8 mouse cellular contexts compared by ENCODE assay signal in genomic region chr13:114818513-114818912, GRCm38 (mm10). TPM values are rescaled to one million over a fixed set of nuclear protein-coding genes. Genes with fewer than 3 reads are reported as not detected.
DNase-seq lines count a peak whose midpoint lies in the region; ATAC-seq lines count a peak whose summit lies in the region.

No protein-coding gene starts in this region.

- peak overlapping the region; percentile 82 for H3K9ac ChIP-seq in hindbrain, embryonic 13.5 days
- peak overlapping the region; percentile 68 for H3K9ac ChIP-seq in liver, embryonic 15.5 days
- H3K9ac ChIP-seq in stomach, embryonic 15.5 days = peak overlapping the region; percentile 72; the same call in 1 of the 2 replicates

- peaks cover 17% of the 10 kb centered on the region for H3K36me3 ChIP-seq in hindbrain, embryonic 13.5 days
- peaks cover 7% of the 10 kb centered on the region; the same call in 1 of the 2 replicates for H3K36me3 ChIP-seq in liver, embryonic 15.5 days (replicated peaks)
- no peaks in the 10 kb centered on the region; the same call in 1 of the 2 replicates for H3K36me3 ChIP-seq in stomach, embryonic 15.5 days

- peak; percentile 40 for ATAC-seq in CD4-positive, CD25-positive, alpha-beta regulatory T cell, adult 4 months
- peak; percentile 82 for ATAC-seq in hindbrain, embryonic 13.5 days (ENCODE audit: low FRiP score)
- ATAC-seq in liver, embryonic 15.5 days (ENCODE audit: insufficient read depth) = peak; percentile 72
- ATAC-seq in stomach, embryonic 15.5 days (ENCODE audit: insufficient read depth, low FRiP score, low read depth) = peak; percentile 83

- peak overlapping the region; percentile 87 for H3K4me2 ChIP-seq in hindbrain, embryonic 13.5 days
- H3K4me2 ChIP-seq in liver, embryonic 15.5 days = peak overlapping the region; percentile 96
- peak overlapping the region; percentile 74 for H3K4me2 ChIP-seq in stomach, embryonic 15.5 days

- intact Hi-C loops in gastrocnemius, postnatal 14 days (cut with DNase I; ENCODE audit: low total_unique reads) = no loop called here

- WGBS in hindbrain, embryonic 13.5 days = 28% methylated on average over 9 of the region's 9 CpGs
- WGBS in liver, embryonic 15.5 days (ENCODE audit: insufficient replicate concordance) = 25% methylated on average over 9 of the region's 9 CpGs
- 17% methylated on average over 9 of the region's 9 CpGs for WGBS in stomach, embryonic 15.5 days

- no peaks in the 10 kb centered on the region for H3K27me3 ChIP-seq in hindbrain, embryonic 13.5 days
- no peaks in the 10 kb centered on the region for H3K27me3 ChIP-seq in liver, embryonic 15.5 days
- no peaks in the 10 kb centered on the region for H3K27me3 ChIP-seq in stomach, embryonic 15.5 days (replicated peaks)

- H3K9me3 ChIP-seq in hindbrain, embryonic 13.5 days = no peaks in the 10 kb centered on the region
- no peaks in the 10 kb centered on the region for H3K9me3 ChIP-seq in liver, embryonic 15.5 days (replicated peaks)
- H3K9me3 ChIP-seq in stomach, embryonic 15.5 days = no peaks in the 10 kb centered on the region

- H3K27ac ChIP-seq in hindbrain, embryonic 13.5 days = no peak overlapping the region
- H3K27ac ChIP-seq in liver, embryonic 15.5 days (replicated peaks) = peak overlapping the region; percentile 81
- peak overlapping the region; percentile 52; the same call in 1 of the 2 replicates for H3K27ac ChIP-seq in stomach, embryonic 15.5 days

- H3K4me3 ChIP-seq in hindbrain, embryonic 13.5 days = peak overlapping the region; percentile 72
- H3K4me3 ChIP-seq in liver, embryonic 15.5 days (replicated peaks) = peak overlapping the region; percentile 77
- H3K4me3 ChIP-seq in stomach, embryonic 15.5 days (replicated peaks) = peak overlapping the region; percentile 79

- DNase-seq in gastrocnemius, adult 18-20 months (ENCODE audit: low spot score) = peak; percentile 46
- DNase-seq in gastrocnemius, postnatal 14 days = no peak
- DNase-seq in embryo, embryonic 11 days = peak; percentile 22
- no peak for DNase-seq in left cerebral cortex, adult 11 months (ENCODE audit: low spot score)

- peaks cover 12% of the 10 kb centered on the region for H3K4me1 ChIP-seq in hindbrain, embryonic 13.5 days (replicated peaks)
- peaks cover 22% of the 10 kb centered on the region for H3K4me1 ChIP-seq in liver, embryonic 15.5 days (replicated peaks)
- peaks cover 5% of the 10 kb centered on the region for H3K4me1 ChIP-seq in stomach, embryonic 15.5 days

RNA-seq across cellular contexts. Expression of gene Mocs2, which starts 0.5 kb away (rescaled TPM):
- 10 to 100 TPM; 40.3 to 49.3 TPM for total RNA-seq in gastrocnemius, adult 18-20 months (2021)
- 10 to 100 TPM; 42.9 to 45.2 TPM for total RNA-seq in gastrocnemius, postnatal 14 days (2021)
- polyA plus RNA-seq in CD4-positive, CD25-positive, alpha-beta regulatory T cell, adult 4 months (2017; shearing (Covaris generic)) = 10 to 100 TPM; 47.6 to 51.0 TPM
- 108 and 115 TPM in 2 replicates for polyA plus RNA-seq in hindbrain, embryonic 13.5 days (2015; fragmentation: Nextera tagmentation; extraction: Ambion mirVana)
- polyA plus RNA-seq in liver, embryonic 15.5 days (2015; fragmentation: Nextera tagmentation; extraction: Ambion mirVana) = 64.0 and 70.7 TPM in 2 replicates
- polyA plus RNA-seq in stomach, embryonic 15.5 days (2015; fragmentation: Nextera tagmentation; extraction: Ambion mirVana) = 93.1 and 97.9 TPM in 2 replicates

Comparison
In these comparisons a context has a peak if more than half of its experiments do, and no peak if none do; other contexts are left out.
1. DNase-seq: peak in gastrocnemius, adult 18-20 months (single experiment) and embryo, embryonic 11 days (single experiment); none in gastrocnemius, postnatal 14 days (single experiment) and left cerebral cortex, adult 11 months (single experiment).
2. Peak in every context shown above with its lines, with median percentiles within 50 percentile points of each other: ATAC-seq, H3K4me2 ChIP-seq, H3K4me3 ChIP-seq and H3K9ac ChIP-seq.